Mouse (Mus musculus): Measurements from ENCODE around the gene Atp4b. TPM values are rescaled to one million over a fixed set of nuclear protein-coding genes. Genes with fewer than 3 reads are reported as not detected.

The Atp4b gene
- polyA plus RNA-seq, 1 experiment: 0.20 TPM

DNA sequence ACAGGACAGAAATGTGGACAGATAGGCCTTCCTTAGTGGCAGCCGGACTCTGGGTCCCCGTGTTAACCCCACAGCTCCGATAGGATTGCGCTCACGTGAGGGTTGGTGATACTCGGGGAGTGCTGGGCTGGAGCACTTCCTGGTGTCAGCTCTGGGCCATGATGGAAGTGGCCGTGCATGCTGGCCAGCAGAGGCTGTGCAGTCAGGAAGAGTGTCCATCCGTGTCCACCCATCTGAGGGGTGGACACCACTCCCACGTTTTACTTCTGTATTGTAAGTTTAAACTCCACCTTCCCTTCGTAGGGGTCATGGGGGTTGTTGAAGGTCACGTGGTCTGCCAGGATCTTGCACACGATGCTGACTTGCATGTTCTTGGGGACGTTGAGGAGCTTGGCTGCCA lies 10.3 kb downstream of the Atp4b start:
- TF ChIP-seq POLR2A (IDR thresholded peaks at IDR 0.05; ENCODE audit: low read depth, low read length): no peak
- no peak for TF ChIP-seq CTCF (conservative IDR thresholded peaks at IDR 0.05; ENCODE audit: insufficient read depth, insufficient read length, low read depth, low read length)
- Histone ChIP-seq H3K4me1 (ENCODE audit: control insufficient read depth, insufficient read depth, low read length) (no peaks in the 10 kb centered on the region), H3K4me3 (ENCODE audit: insufficient read depth, low read depth, low read length) (no peak overlapping the region), H3K36me3 (ENCODE audit: control insufficient read depth, insufficient read depth, low read length) (no peaks in the 10 kb centered on the region), H3K27ac (ENCODE audit: insufficient read depth, low read depth, low read length) (no peak overlapping the region), H3K27me3 (replicated peaks; ENCODE audit: control insufficient read depth, insufficient read depth, low read length) (no peaks in the 10 kb centered on the region)
- WGBS: 37% methylated on average over 13 of the region's 13 CpGs
- DNase-seq: no peak

DNA sequence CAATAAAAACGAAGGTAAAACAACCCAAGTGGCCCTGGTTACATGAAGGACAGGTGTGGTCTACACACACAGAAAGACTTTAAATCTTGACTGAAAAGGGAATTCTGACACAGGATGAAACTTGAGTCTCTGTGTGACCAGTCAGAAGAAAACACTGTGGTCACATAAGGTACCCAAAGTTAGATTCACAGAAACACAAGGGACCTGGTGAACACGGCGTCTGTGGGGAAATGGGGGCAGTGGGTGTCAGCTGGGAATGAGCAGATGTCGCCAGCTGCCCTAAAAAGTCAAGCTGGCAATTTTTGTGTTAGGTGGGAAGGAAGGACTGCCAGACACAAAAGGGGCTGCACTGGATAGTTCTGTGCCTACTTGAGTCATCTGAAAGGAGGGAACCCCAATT lies 13.6 kb downstream of the Atp4b start:
- TF ChIP-seq CTCF (conservative IDR thresholded peaks at IDR 0.05; ENCODE audit: insufficient read depth, insufficient read length, low read depth, low read length): no peak
- TF ChIP-seq POLR2A (IDR thresholded peaks at IDR 0.05; ENCODE audit: low read depth, low read length): no peak
- Histone ChIP-seq H3K36me3 (ENCODE audit: control insufficient read depth, insufficient read depth, low read length) (no peaks in the 10 kb centered on the region), H3K4me1 (ENCODE audit: control insufficient read depth, insufficient read depth, low read length) (no peaks in the 10 kb centered on the region), H3K27me3 (replicated peaks; ENCODE audit: control insufficient read depth, insufficient read depth, low read length) (no peaks in the 10 kb centered on the region), H3K4me3 (ENCODE audit: insufficient read depth, low read depth, low read length) (no peak overlapping the region), H3K27ac (ENCODE audit: insufficient read depth, low read depth, low read length) (no peak overlapping the region)
- 89% methylated on average over 4 of the region's 4 CpGs for WGBS
- no peak for DNase-seq

DNA sequence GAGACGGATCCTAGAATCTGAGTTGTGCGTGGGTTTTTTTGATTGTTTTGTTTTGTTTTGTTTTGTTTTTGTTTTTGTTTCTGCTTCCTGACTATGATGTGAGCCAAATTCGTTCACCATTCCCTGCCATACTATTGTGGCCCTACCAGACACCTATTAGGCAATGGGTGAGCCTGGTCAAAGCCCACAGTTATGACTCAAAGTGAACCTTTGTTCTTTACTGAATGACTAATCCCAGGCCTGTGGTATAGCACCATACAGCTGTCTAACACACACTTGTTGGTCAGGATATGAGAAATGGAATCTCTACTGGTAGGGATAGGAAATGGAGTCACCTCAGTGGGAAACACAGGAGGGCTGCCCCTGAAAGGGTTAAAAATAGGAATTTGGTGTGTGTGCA lies 14.1 kb downstream of the Atp4b start:
- TF ChIP-seq POLR2A (IDR thresholded peaks at IDR 0.05; ENCODE audit: low read depth, low read length): no peak
- TF ChIP-seq CTCF (conservative IDR thresholded peaks at IDR 0.05; ENCODE audit: insufficient read depth, insufficient read length, low read depth, low read length): no peak
- WGBS: 81% methylated on average over 3 of the region's 3 CpGs

GRCm38 (mm10) chr8:13381630-13382029 lies 15.0 kb downstream of the Atp4b start:
- whole genome bisulfite sequencing: 87% methylated on average over 7 of the region's 7 CpGs
- H3K4me1 ChIP-seq (ENCODE audit: control insufficient read depth, insufficient read depth, low read length): no peaks in the 10 kb centered on the region
- no peak for TF ChIP-seq POLR2A (IDR thresholded peaks at IDR 0.05; ENCODE audit: low read depth, low read length)
- TF ChIP-seq CTCF (conservative IDR thresholded peaks at IDR 0.05; ENCODE audit: insufficient read depth, insufficient read length, low read depth, low read length): no peak

More for the DNA sequence above, 14.1 kb downstream of the Atp4b start:
- Histone ChIP-seq H3K27me3 (replicated peaks; ENCODE audit: control insufficient read depth, insufficient read depth, low read length) (no peaks in the 10 kb centered on the region), H3K36me3 (ENCODE audit: control insufficient read depth, insufficient read depth, low read length) (no peaks in the 10 kb centered on the region), H3K4me1 (ENCODE audit: control insufficient read depth, insufficient read depth, low read length) (no peaks in the 10 kb centered on the region), H3K27ac (ENCODE audit: insufficient read depth, low read depth, low read length) (no peak overlapping the region), H3K4me3 (ENCODE audit: insufficient read depth, low read depth, low read length) (no peak overlapping the region)
- no peak for DNase-seq

DNA sequence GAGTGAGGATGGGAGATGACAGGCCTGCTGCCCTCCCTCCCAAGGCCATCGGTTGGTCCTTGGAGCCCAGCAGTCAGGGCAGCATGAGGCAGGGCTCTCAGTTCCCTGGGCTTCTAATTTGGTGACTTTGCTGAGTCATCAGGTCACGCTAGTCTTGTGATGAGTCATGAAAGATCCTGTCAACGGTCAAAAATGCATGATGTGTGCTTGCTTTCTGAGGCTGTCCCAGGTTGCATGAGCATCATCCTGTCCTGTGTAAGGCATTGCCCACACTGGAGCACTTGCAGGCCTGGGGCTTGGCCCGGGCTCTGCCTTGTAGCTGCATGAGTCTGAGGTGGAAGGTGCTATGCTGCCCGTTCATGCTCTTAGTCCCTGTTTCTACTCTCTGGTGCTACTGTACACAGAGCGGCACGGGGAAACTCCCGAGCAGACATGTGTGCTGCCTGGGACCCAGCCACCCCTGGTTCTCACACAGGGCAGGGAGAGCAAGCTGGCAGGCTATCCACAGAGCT lies 23.4 kb downstream of the Atp4b start:
- no peak for DNase-seq
- TF ChIP-seq CTCF (conservative IDR thresholded peaks at IDR 0.05; ENCODE audit: insufficient read depth, insufficient read length, low read depth, low read length) (no peak), POLR2A (IDR thresholded peaks at IDR 0.05; ENCODE audit: low read depth, low read length) (no peak)
- WGBS: 80% methylated on average over 8 of the region's 8 CpGs
- Histone ChIP-seq H3K27me3 (replicated peaks; ENCODE audit: control insufficient read depth, insufficient read depth, low read length) (no peaks in the 10 kb centered on the region), H3K4me3 (ENCODE audit: insufficient read depth, low read depth, low read length) (no peak overlapping the region), H3K27ac (ENCODE audit: insufficient read depth, low read depth, low read length) (no peak overlapping the region), H3K4me1 (ENCODE audit: control insufficient read depth, insufficient read depth, low read length) (no peaks in the 10 kb centered on the region), H3K36me3 (ENCODE audit: control insufficient read depth, insufficient read depth, low read length) (no peaks in the 10 kb centered on the region; the same call in 1 of the 2 replicates)

More at GRCm38 (mm10) chr8:13381630-13382029, 15.0 kb downstream of the Atp4b start:
- Histone ChIP-seq H3K4me3 (ENCODE audit: insufficient read depth, low read depth, low read length) (no peak overlapping the region), H3K36me3 (ENCODE audit: control insufficient read depth, insufficient read depth, low read length) (no peaks in the 10 kb centered on the region), H3K27ac (ENCODE audit: insufficient read depth, low read depth, low read length) (no peak overlapping the region), H3K27me3 (replicated peaks; ENCODE audit: control insufficient read depth, insufficient read depth, low read length) (no peaks in the 10 kb centered on the region)
- DNase-seq: no peak

- no peaks in the 10 kb centered on the region for H3K4me1 ChIP-seq (ENCODE audit: control insufficient read depth, insufficient read depth, low read length)
- WGBS: 98% methylated on average over 6 of the region's 6 CpGs
- H3K27me3 ChIP-seq (replicated peaks; ENCODE audit: control insufficient read depth, insufficient read depth, low read length): no peaks in the 10 kb centered on the region
- no peak overlapping the region for H3K27ac ChIP-seq (ENCODE audit: insufficient read depth, low read depth, low read length)
- DNase-seq: no peak
- no peaks in the 10 kb centered on the region for H3K36me3 ChIP-seq (ENCODE audit: control insufficient read depth, insufficient read depth, low read length)
- no peak overlapping the region for H3K4me3 ChIP-seq (ENCODE audit: insufficient read depth, low read depth, low read length)
- TF ChIP-seq POLR2A (IDR thresholded peaks at IDR 0.05; ENCODE audit: low read depth, low read length) (no peak), CTCF (conservative IDR thresholded peaks at IDR 0.05; ENCODE audit: insufficient read depth, insufficient read length, low read depth, low read length) (0 out of 2 replicates have a peak, but pooled peaks have one; percentile 23)
Measured at GRCm38 (mm10) chr8:13361865-13362264, 34.8 kb downstream of the Atp4b start.

DNA sequence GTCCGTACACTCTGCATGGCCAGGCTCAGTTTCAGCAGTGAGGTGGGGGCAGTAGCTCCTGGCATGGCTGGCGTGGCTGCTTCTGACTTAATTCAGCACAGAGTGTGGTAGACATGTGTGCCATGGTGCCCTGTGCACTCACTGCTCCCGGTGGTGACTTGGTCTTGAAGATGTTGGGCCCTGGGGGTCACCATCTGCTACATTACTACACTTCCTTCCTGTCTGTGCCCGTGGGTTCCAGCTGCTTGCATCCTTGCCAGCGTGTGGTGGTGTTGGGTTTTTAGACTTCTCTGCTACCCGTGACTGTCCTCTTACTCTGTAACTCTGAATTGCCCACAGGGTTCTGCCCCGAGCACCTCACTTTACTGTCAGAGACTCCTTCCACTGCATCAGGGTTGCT lies 36.4 kb downstream of the Atp4b start:
- Histone ChIP-seq H3K27ac (ENCODE audit: insufficient read depth, low read depth, low read length) (no peak overlapping the region), H3K4me1 (ENCODE audit: control insufficient read depth, insufficient read depth, low read length) (no peaks in the 10 kb centered on the region), H3K4me3 (ENCODE audit: insufficient read depth, low read depth, low read length) (no peak overlapping the region), H3K27me3 (replicated peaks; ENCODE audit: control insufficient read depth, insufficient read depth, low read length) (no peaks in the 10 kb centered on the region), H3K36me3 (ENCODE audit: control insufficient read depth, insufficient read depth, low read length) (no peaks in the 10 kb centered on the region)
- no peak for DNase-seq
- TF ChIP-seq POLR2A (IDR thresholded peaks at IDR 0.05; ENCODE audit: low read depth, low read length) (no peak), CTCF (conservative IDR thresholded peaks at IDR 0.05; ENCODE audit: insufficient read depth, insufficient read length, low read depth, low read length) (no peak)
- WGBS: 78% methylated on average over 7 of the region's 7 CpGs
